Mouse (Mus musculus): ENCODE measurements around the gene Gan.

- TF ChIP-seq POLR2A (IDR thresholded peaks at IDR 0.05; ENCODE audit: control insufficient read depth in 1 of 2, insufficient read depth in 1 of 2, low read depth in 1 of 2, low read length in 2 of 2, poor library complexity in 1 of 2), result no peak
- no peak for TF ChIP-seq USF2 (IDR thresholded peaks at IDR 0.05; ENCODE audit: borderline replicate concordance in 1 of 2, insufficient read depth in 1 of 2, low read depth in 1 of 2, low read length in 2 of 2)
- TF ChIP-seq CTCF (IDR thresholded peaks at IDR 0.05 in 2 of 3, conservative IDR thresholded peaks at IDR 0.05 in 1 of 3; ENCODE audit: control insufficient read depth in 1 of 3, insufficient read depth in 1 of 3, low read depth in 2 of 3, low read length in 3 of 3, poor library complexity in 1 of 3, severe bottlenecking in 1 of 3), result peak in 2 of 3 experiments; percentile 32 to 38; a peak in 3 of 6 replicates
These were observed 15.0 kb downstream of the Gan start for GRCm38 (mm10) chr8:117172904-117173303.

Measured in MEL (cell line).